Mouse (Mus musculus) monocyte, adult 2 months (primary cell): ENCODE data around the gene Taf7l.

Experiments used
- DNase-seq, 2 experiments: peaks; one replicate each; pipeline ENCODE4 v3.0.0; 2022; ENCODE audit warnings: low spot score in 2 of 2, low read depth in 1 of 2

Gene Taf7l

DNA sequence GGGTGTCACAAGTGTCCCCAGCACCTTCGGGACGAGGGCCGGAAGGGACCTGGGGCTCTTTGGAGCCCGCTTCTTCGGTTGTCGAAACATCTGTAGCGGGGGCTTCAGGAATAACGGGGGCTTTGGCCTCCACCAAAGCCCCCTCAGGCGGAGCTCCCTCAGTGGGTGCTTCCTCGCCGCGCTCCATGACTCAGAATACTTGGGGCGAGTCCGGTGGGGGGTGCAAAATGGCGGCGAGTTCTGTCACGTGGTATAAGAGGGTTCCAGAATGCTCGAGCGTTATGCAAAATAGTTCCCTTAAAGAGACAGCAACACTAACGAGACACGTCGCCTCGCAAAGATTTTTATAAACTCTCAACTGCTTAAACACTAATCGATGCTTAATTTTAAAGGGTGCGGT is at the start of gene Taf7l:
TSS of gene Taf7l (minus strand) at position 201 of the 400 bp plus-strand sequence.
- DNase-seq, result no peak

DNA sequence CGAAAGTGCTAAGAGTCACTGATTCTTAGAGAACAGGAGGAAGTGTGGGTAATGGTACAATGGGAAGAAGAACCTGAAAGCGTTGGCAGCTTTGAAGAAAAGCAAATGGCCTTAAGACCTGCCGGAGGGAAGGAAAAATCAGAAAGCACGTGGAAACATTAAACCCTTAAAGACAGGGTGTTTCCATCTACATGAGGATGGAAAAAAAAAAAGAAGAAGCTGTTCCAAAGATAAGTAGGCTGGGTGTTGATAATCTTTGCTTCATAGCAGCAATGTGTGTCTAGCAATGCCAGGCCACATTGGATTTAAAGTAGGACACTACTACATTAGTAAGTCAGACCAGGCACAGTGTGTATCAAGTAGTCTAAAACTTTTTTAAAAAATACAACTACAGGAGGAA is 49.0 kb upstream of the Taf7l start:
- DNase-seq, result no peak

DNA sequence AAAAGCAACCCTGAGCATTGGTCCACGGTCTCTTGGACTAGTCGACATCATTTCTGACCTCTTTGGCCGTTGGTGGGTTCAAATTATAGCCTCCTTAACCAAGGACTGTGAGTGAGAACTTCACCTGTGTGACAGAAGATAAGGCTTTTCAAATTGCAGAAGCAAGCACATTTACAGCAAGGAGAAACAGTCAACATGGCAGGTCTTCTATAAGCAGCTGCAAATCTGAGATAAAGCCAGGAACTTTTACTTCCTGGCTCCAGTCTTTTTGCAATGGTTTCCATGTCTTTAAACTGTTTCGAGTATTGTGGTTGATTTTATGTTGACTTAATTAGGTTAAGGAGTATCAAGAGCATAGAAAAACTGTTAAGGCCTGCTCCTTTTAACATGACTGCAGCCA is 47.5 kb upstream of the Taf7l start:
- no peak for DNase-seq

DNA sequence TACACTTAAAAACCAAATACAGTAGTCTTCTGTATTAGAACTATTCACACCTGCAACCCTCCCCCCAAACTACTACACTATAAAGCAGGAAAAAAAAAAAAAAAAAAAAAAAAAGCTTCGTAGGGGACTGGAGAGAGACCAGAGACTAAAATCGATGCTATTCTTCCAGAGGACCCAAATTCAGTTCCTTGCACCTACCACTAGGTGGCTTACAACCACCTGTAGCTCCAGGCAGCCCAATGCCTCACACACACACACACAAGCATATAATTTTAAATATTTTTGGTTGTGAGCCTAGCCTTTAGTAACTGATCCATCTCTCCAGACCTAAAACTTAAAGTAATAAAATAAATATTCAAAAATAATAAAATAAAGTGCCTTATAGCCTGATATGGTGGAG is 33.2 kb upstream of the Taf7l start:
- DNase-seq, result no peak

DNA sequence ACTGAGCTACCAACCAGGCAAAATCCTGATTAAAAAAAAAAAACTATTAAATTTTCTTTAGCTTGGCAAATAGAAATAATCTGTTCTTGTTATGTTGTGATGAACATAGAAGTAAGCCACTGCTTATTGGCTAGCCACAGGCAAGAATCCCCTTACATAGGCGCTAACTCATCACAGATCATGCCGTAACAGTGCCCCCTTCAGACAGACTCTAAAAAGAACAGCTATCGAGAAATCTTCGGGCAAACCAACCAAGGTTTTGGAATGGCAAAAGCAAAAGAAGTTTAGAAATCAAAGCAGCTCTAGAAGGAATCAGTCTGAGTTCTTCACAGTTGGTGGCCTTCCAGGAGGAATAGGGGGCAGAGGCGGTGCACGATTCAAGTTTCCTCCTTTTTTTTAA is 31.7 kb upstream of the Taf7l start:
- DNase-seq, result no peak

DNA sequence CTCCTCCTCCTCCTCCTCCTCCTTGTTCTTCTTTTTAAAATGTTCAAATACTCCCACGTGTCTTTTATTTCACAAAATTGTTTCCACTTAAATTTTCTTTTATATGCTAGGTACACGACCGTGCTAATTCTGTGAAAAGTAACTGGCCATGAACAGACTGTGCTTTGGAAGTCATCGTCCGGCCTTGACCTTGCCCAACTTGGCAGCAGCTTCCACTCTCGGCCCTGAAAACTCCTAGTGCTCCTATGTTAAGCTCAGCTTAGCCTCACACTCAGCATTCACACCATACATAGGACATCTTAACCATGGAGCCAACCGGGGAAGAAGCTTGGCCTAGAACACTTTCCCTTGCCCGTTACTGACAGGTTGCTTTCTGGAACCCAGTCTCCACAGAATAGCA is 24.4 kb upstream of the Taf7l start:
- DNase-seq, result no peak

DNA sequence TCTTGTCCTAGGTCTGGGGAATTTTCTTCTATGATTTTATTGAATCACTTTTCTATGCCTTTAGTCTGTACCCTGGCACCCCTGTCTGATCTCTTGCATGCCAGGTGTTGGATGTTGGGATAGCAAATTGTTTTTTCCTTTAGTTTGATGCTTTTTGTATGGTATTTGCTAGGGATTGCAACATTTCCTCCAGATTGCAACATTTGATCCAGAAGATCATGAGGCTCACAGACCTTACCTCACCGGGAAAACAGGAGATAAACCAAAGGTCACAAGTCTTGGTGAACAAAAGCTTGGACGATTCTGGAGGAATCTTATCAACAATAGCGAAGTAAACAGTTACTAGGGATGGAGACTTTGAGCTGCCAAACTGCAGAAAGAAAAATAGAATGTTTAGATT is 5.4 kb upstream of the Taf7l start:
- DNase-seq, result no peak

DNA sequence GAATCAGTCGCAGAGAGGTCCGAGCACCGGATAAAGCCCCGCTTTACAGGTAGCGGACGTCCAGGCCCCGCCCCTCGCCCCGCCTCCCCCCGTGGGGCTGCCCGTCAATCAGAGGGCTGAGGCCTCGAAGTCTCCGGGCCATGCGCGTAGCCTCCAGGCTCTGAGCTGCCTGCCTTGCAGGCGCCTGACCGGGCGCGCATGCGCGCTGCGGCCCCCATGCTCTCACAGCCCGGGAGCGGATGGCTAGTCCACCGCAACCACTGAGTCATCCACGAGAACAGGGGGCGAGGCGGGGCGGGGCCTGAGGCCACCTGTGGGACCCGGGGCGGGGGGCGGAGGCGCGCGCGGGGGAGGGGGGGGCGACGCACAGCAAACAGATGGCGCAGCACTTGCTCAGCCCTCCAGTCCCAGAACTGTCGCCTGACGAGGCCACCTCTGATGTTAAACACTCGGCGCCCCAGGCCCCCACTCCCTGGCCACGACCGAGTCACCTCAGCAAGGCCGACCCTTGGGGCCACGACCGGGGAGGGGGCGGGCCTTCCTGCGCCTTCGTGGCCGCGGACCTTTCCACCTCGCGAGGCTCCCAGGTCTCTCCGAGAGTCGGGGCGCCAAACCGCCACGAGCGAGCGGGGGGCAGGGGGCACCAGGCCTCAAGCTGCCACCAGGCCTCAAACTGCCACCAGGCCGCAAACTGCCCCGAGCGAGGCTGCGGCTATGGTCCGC is 1.1 kb downstream of the Taf7l start:
- DNase-seq, result no peak

DNA sequence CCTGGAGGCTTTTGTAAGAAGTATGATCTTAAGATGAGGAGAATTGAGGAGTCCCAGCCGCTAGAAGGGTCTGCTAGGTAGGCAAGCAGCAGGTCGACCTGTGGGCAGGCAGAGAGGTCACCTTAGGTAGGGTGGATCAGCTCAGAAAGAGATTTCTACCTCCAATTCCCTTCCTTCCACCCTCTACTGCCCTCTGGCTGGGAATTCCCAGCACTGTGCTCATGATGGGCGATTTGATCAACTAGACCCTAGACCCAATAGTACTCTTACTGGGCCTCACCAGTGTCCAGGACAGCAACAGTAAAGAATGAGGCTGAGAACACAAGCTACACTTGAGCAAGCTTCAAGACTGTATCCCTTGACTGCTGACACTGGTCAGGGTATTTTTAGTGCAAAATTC is 49.0 kb downstream of the Taf7l start:
- no peak for DNase-seq

DNA sequence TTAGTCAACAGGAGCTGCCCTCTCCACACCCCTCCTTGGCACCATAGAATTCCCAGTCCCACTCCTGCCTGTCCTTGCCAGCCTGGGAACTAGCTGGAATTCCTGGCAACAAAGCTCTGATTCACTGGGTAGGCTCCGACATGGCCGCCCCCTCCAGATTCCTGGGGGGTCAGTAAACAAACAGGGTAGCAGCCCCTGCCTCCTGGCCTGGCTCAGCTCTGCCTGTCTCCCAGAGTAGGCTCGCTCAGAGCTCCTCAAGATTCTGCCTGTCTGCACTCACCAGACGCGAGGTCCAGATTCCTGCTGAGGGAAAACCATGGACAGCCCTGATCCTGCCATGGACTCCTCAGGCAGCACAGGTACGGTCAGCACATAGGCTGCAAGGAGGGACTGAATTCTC is 49.5 kb downstream of the Taf7l start:
- DNase-seq, result no peak

DNA sequence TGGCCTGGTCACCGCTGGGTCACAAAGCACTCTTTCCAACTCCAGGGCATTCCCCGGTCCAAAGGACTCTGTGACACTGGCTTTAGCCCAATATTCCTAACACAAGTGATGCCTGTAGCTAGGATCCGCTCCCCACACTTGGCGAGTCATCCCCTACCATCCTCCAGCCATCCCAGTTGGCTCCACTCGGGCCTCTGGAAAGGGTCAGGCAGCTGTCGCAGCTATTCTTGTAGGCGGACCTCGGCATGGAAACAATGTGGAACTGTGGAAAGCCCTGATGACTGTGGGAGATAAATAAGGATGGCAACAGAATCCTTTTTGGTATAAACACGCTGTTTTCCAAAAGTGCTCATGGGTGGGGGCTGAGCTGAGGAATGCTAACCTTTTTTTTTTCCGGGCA is 50.5 kb downstream of the Taf7l start:
- DNase-seq, result no peak

DNA sequence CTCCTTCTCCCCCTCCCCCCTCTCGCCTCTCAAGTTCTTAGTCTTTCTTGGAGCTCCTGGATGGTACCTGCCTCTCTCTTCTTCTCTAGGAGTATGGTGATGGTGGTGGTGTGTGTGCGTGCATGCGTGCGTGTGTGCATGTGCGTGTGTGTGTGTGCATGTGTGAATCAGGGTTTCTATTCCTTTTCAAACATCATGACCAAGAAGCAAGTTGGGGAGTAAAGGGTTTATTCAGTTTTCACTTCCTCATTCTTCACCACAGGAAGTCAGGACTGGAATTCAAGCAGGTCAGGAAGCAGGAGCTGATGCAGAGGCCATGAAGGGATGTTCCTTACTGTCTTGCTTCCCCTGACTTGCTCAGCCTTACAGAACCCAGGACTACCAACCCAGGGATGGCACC is 52.0 kb downstream of the Taf7l start:
- peak in 1 of 2 experiments; percentile 1 for DNase-seq

DNA sequence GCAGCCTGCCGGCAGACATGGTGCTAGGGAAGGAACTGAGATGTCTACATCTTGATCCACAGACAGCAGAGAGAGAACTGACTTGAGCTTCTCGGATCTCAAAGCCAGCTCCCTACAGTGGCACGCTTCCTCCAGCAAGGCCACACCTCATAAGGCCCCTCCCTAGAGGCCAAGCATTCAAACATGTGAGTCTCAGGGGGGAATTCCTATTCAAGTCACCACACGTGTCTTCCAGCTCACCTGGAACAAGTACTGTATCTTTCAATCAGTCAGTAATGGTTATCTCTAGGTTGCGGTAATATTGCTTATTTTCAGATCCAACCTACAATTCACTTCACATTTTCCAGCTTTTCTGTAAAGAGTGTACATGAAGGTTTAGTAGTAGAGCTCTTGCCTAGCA is 56.2 kb downstream of the Taf7l start:
- DNase-seq, result no peak

DNA sequence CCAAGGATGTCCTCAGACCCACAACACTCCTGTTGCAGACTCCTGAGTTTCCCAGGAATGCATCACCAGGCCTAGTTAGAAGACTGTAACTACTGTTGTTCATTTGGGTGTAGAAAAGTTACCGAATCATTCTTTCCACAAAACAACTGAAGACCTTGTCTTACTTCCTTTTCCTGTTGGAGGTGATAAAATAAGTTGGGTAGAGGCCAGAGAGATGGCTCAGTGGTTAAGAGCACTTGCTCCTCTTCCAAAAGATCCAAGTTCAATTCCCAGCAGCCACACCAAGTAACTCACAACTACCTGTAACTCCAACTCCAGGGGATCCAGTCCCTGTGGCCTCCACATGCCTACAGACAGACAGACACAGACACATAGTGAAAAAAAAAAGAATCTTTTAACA is 64.2 kb downstream of the Taf7l start:
- no peak for DNase-seq
